Mouse (Mus musculus): ENCODE data around the gene Kctd13.

Kctd13 gene

DNA sequence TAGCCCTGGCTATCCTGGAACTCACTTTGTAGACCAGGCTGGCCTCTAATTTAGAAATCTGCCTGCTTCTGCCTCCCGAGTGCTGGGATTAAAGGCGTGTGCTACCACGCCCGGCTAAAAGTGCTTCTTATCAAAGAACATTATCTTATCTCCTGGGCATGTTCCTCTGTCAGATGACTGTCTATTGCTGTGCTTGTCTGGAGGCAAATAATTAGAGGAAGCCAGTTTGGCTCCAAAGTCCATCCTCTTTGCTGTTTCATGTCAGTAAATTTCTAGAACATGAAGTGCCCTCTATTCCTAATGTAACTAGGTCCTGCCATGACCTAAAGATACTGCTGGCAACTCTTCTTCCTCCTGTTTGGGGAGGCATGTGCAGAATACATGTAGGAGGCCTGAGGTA, 53.4 kb downstream of the Kctd13 start:
- no peak for DNase-seq (ENCODE audit: low spot score in 2 of 2)

DNA sequence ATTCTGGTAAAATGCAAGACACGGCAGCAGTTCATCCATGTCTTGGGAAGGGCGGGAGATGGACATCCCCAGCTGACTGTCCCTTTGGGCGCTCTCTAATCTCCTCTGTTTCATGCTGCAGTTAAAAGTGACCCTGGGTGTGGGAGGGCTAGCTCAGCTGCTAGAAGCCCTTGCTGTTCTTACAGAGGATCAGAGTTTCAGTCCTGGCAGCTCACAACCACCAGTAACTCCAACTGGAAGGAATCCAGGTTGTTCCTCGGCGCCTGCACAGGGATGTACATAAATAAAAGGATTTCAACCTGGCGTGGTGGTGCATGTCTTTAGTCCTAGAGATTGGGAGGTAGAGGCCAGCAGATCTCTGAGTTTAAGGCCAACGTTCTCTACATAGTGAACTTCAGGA, 54.4 kb downstream of the Kctd13 start:
- no peak for DNase-seq (ENCODE audit: low spot score in 2 of 2)

DNA sequence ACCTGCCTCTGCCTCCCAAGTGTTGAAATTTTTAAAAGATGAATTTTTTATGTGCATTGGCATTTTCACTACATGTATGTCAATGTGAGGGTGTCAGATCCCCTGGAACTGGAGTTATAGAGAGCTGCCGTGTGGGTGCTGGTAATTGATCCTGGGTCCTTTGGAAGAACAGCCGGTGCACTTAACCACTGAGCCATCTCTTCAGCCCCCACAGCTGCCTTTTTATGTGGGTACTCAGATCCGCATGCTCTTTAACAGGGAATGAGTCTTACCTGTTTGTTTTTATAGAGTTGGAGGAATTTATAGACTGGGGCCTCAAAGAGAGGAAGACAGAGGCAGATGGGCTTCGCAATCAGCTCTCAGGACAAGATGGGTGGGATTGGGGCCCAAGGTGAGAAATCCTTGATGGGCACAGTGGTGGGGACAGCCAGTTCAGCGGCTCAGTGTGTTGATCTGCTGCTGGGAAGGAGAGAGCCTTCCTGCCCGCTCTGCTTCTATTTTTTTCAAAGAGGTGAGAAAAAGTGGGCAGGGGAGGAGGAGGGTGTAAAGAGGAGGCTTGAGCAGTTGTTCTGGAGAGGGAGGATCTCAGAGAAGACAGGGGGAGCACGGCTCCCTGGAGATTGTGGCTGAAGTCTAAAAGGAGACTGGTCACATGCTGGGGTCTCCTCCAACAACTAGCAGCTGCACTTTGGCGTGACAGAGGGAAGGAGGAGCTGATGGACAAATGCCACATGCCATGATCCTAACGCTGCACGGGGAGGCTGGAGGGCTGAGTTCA, 56.2 kb downstream of the Kctd13 start:
- DNase-seq (ENCODE audit: low spot score in 2 of 2): no peak

DNA sequence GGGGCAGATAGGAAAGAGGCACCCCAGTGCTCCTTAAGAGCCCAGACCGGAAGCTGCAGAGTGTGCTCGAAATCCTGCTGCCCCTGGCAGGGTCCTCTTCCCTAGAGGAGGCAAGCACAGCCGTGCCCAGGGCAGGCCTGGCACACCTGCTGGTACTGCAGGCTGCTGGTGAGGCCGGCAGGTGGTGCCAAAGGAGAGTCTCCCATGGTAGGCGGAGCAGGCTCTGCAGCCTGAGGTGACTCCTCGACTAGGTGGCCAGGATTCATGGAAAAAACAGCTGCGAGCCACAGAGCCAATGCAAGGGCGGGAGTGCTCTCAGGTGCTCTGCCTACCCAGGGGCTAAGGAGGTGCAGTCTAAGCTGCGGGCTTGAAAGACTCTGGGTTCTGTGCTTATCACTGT, 57.6 kb downstream of the Kctd13 start:
- DNase-seq (ENCODE audit: low spot score in 2 of 2): no peak

DNA sequence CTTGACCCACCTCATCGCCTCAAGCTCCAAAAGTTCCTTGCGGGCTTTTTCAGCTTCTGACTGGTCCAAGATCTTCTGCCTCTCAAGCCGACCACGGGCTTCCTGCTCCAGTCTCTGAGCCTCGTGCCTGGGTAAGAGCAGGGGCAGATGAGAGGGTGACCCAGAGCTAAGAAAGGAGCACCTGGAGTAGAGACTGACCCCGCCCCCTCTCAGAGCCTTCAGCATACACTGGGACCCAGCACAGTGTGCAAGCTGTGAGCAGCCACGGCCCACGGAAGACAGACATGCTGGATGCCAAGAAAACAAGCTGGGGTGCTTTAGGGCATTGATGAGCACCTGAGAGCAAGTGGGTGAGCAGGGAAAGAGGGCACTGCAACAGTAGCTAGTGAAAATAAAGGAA, 60.1 kb downstream of the Kctd13 start:
- no peak for DNase-seq (ENCODE audit: low spot score in 2 of 2)

Data from spleen, postnatal 36 days (tissue).